Mouse (Mus musculus): ENCODE measurements around the gene Mcrip1. TPM values are rescaled to one million over a fixed set of nuclear protein-coding genes. Genes with fewer than 3 reads are reported as not detected.
"Not testable (repeated sequence)": the region's sequence is repeated elsewhere in the genome, so short reads cannot be mapped to it uniquely, and the experiment has no call there.

Gene Mcrip1
- polyA plus RNA-seq, 1 experiment from 2014 or later = 129 TPM

DNA sequence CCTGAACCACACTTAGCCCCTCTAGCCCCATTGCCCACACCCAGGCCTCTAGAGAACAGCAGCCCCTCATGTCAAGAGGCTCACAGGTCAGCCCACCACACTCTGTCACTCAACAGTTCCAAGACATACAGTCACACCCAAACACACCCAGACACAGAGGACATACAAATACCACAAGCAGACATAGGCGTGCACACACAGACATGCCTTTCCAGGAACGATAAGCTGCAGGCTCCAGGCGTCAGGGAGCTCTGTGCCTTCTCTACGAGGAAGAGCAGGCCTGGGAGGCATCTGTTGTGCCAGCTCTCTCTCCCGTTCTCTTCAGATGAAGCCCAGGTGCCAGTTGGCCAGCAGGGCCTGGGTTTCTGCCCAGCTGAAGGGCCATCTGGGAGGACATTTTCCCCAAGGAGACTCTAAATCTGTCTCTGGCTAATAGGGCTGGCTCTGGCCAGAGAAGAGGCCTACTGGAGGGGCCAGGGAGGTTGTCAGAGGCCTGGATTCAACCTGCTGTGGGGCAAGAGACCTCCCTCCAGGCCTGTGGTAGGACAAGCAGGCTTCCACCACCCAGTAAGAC lies 28.5 kb downstream of the Mcrip1 start:
- peak overlapping the region; percentile 44 for H3K9ac ChIP-seq (ENCODE audit: low read depth, low read length)
- H3K27ac ChIP-seq (ENCODE audit: low read length) = peak overlapping the region; percentile 35; the same call in 1 of the 2 replicates

DNA sequence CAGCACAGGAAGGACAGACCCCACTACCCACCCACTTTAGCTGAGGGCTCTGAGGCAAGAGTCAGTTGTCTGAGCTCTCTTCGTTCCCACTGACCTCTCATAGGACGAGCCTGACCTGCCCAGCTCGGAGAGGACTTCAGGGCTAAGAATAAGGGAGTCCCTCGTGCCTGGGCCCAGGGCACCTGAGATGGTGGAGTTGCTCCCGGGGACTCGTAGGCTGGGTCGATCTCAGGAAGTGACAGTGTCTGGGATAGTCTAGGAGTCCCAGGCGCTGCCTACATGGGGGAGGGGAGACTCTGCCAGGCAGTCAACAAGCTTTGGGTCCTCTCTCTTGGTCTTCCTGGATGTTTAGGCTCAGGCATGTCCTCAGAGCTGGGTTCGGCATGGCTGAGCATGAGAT lies 29.0 kb downstream of the Mcrip1 start:
- Histone ChIP-seq H3K9ac (ENCODE audit: low read depth, low read length) (0 out of 2 replicates have a peak overlapping the region, but pooled peaks have one; percentile 30), H3K27ac (ENCODE audit: low read length) (no peak overlapping the region), H3K4me3 (ENCODE audit: low read length) (no peak overlapping the region), H3K4me2 (ENCODE audit: low read depth, low read length) (no peak overlapping the region), H3K4me1 (ENCODE audit: control insufficient read depth, insufficient read depth, low read length) (peaks cover 11% of the 10 kb centered on the region), H3K36me3 (ENCODE audit: control insufficient read depth, insufficient read depth, low read length) (no peaks in the 10 kb centered on the region), H3K27me3 (replicated peaks; ENCODE audit: control insufficient read depth, insufficient read depth, low read length) (no peaks in the 10 kb centered on the region), H3K9me3 (ENCODE audit: control insufficient read depth, low read length) (no peaks in the 10 kb centered on the region)
- WGBS = 74% methylated on average over 9 of the region's 9 CpGs
- no peak for ATAC-seq

More for the DNA sequence above, 28.5 kb downstream of the Mcrip1 start:
- no peaks in the 10 kb centered on the region for H3K27me3 ChIP-seq (replicated peaks; ENCODE audit: control insufficient read depth, insufficient read depth, low read length)
- no peak overlapping the region for H3K4me3 ChIP-seq (ENCODE audit: low read length)
- H3K4me2 ChIP-seq (ENCODE audit: low read depth, low read length) = no peak overlapping the region
- H3K36me3 ChIP-seq (ENCODE audit: control insufficient read depth, insufficient read depth, low read length) = no peaks in the 10 kb centered on the region
- WGBS = 57% methylated on average over 5 of the region's 5 CpGs
- ATAC-seq = 0 out of 2 replicates have a peak, but pooled peaks have one; percentile 12
- peaks cover 7% of the 10 kb centered on the region for H3K4me1 ChIP-seq (ENCODE audit: control insufficient read depth, insufficient read depth, low read length)
- no peaks in the 10 kb centered on the region for H3K9me3 ChIP-seq (ENCODE audit: control insufficient read depth, low read length)

DNA sequence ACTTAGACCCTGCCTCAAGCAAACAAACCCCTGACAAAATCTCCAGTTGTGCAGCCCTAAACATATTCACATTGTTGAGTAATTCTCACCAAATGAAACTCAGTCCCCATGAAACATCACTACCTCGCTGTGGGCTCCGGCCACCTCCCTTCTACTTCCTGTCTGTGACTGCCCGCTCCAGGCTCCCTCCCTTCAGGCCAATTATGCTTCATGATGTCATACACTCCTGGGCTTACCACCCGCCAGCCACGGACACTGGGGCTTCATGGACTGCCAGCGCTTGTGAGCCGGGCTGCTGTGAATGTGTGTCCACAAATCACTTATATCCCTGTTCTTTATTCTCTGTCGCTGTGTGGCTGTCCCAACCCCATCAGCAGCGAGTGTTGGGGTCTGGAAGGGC lies 29.8 kb downstream of the Mcrip1 start:
- 38% methylated on average over 9 of the region's 9 CpGs for WGBS
- H3K4me3 ChIP-seq (ENCODE audit: low read length) = no peak overlapping the region
- H3K27ac ChIP-seq (ENCODE audit: low read length) = no peak overlapping the region
- ATAC-seq = no peak
- H3K9ac ChIP-seq (ENCODE audit: low read depth, low read length) = peak overlapping the region; percentile 30; the same call in 1 of the 2 replicates
- no peak overlapping the region for H3K4me2 ChIP-seq (ENCODE audit: low read depth, low read length)
- no peaks in the 10 kb centered on the region for H3K27me3 ChIP-seq (replicated peaks; ENCODE audit: control insufficient read depth, insufficient read depth, low read length)
- no peaks in the 10 kb centered on the region for H3K9me3 ChIP-seq (ENCODE audit: control insufficient read depth, low read length)
- H3K36me3 ChIP-seq (ENCODE audit: control insufficient read depth, insufficient read depth, low read length) = no peaks in the 10 kb centered on the region
- H3K4me1 ChIP-seq (ENCODE audit: control insufficient read depth, insufficient read depth, low read length) = peaks cover 11% of the 10 kb centered on the region

DNA sequence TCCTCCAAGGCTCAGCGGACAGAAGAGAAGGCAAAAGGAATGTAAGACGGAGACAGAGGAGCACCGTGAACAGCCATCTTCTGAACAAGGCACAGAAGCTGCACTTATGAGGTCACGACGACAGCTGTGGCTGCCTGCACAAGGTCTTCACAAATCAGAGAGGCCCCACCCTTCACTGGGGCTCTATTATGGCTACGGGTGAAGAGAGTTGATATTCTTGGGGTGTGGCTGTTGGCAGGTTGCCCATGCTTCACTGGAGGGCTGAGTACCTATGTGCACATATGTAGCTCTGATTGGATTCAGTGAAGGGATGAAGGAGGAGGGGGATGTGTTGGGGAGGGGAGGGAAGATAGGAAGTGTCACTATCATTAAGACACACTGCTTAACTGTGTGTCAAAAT lies 31.0 kb downstream of the Mcrip1 start:
- Histone ChIP-seq H3K27ac (ENCODE audit: low read length) (peak overlapping the region; percentile 93), H3K9me3 (ENCODE audit: control insufficient read depth, low read length) (no peaks in the 10 kb centered on the region), H3K4me2 (ENCODE audit: low read depth, low read length) (peak overlapping the region; percentile 31), H3K36me3 (ENCODE audit: control insufficient read depth, insufficient read depth, low read length) (no peaks in the 10 kb centered on the region), H3K27me3 (replicated peaks; ENCODE audit: control insufficient read depth, insufficient read depth, low read length) (no peaks in the 10 kb centered on the region), H3K9ac (ENCODE audit: low read depth, low read length) (peak overlapping the region; percentile 57; the same call in 1 of the 2 replicates), H3K4me3 (ENCODE audit: low read length) (peak overlapping the region; percentile 21; the same call in 1 of the 2 replicates), H3K4me1 (ENCODE audit: control insufficient read depth, insufficient read depth, low read length) (peaks cover 11% of the 10 kb centered on the region)
- 44% methylated on average over 6 of the region's 6 CpGs for WGBS
- peak; percentile 89 for ATAC-seq

DNA sequence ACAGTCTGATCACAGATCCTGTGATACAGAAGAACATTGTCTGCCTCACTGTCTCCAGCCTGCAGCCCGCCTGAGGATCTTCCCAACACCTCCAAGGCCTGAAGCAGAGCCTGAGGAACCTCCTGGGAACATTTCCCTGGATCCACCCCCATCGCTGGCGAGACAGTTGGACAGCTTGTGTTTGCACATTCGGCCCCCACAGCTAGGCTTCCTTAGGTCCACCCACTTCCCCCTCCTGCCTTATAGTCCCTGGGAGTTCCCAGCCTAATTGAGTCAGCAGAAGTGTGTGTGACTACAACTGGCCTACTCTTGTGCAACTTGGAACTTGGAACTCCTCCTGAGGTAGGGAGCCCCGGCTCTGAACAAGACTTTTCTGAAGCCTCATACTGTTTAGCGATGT lies 31.5 kb downstream of the Mcrip1 start:
- Histone ChIP-seq H3K27me3 (replicated peaks; ENCODE audit: control insufficient read depth, insufficient read depth, low read length) (no peaks in the 10 kb centered on the region), H3K9ac (ENCODE audit: low read depth, low read length) (peak overlapping the region; percentile 57), H3K36me3 (ENCODE audit: control insufficient read depth, insufficient read depth, low read length) (no peaks in the 10 kb centered on the region), H3K4me2 (ENCODE audit: low read depth, low read length) (peak overlapping the region; percentile 31), H3K4me3 (ENCODE audit: low read length) (no peak overlapping the region), H3K4me1 (ENCODE audit: control insufficient read depth, insufficient read depth, low read length) (peaks cover 11% of the 10 kb centered on the region), H3K27ac (ENCODE audit: low read length) (peak overlapping the region; percentile 93), H3K9me3 (ENCODE audit: control insufficient read depth, low read length) (no peaks in the 10 kb centered on the region)
- WGBS = 46% methylated on average over 6 of the region's 6 CpGs
- peak; percentile 89 for ATAC-seq

DNA sequence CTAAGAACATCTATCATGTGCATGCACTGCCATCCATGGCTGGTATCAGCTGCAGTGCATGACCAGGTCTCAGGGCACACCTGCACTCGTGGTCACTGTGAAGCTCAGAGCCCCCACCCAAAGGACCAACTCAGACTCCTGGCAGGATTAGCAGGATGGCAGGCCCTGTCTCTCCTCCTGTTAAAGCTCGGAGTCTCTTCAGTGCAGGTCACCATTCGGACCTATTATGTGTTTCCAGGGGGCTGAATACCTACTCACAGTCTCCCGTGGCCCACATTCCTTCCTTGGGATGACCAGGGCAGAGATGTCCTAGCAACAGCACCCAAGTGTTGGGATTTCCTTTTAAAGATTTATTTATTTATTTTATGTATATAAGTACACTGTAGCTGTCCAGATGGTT lies 32.4 kb downstream of the Mcrip1 start:
- no peak overlapping the region for H3K4me2 ChIP-seq (ENCODE audit: low read depth, low read length)
- 82% methylated on average over 4 of the region's 4 CpGs for WGBS
- no peak overlapping the region for H3K9ac ChIP-seq (ENCODE audit: low read depth, low read length)
- no peaks in the 10 kb centered on the region for H3K9me3 ChIP-seq (ENCODE audit: control insufficient read depth, low read length)
- H3K36me3 ChIP-seq (ENCODE audit: control insufficient read depth, insufficient read depth, low read length) = no peaks in the 10 kb centered on the region
- no peak overlapping the region for H3K27ac ChIP-seq (ENCODE audit: low read length)
- H3K4me3 ChIP-seq (ENCODE audit: low read length) = no peak overlapping the region
- H3K4me1 ChIP-seq (ENCODE audit: control insufficient read depth, insufficient read depth, low read length) = peaks cover 11% of the 10 kb centered on the region
- no peaks in the 10 kb centered on the region for H3K27me3 ChIP-seq (replicated peaks; ENCODE audit: control insufficient read depth, insufficient read depth, low read length)
- no peak for ATAC-seq

DNA sequence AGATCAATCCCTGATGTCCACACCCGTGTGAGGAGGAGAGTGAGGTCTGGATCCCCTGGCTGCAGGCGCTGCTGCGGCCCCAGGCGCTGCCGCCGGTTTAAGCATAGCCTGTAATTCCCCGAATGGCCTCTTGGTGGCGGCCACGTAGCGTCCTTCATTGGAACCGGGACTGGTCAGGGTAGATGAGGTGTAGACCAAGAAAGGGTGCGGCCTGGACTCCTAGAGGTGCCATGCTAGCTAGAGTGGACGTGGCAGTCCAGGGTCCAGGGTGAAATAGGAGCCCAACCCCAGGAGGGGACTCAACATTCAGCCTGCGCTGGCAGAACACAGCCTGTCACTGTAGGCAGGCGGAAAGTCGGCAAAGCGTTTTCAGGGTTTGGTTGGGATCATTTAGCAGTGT lies 33.9 kb downstream of the Mcrip1 start:
- Histone ChIP-seq H3K4me1 (ENCODE audit: control insufficient read depth, insufficient read depth, low read length) (peaks cover 12% of the 10 kb centered on the region), H3K9ac (ENCODE audit: low read depth, low read length) (peak overlapping the region; percentile 48), H3K4me3 (ENCODE audit: low read length) (no peak overlapping the region), H3K36me3 (ENCODE audit: control insufficient read depth, insufficient read depth, low read length) (no peaks in the 10 kb centered on the region), H3K27me3 (replicated peaks; ENCODE audit: control insufficient read depth, insufficient read depth, low read length) (no peaks in the 10 kb centered on the region), H3K9me3 (ENCODE audit: control insufficient read depth, low read length) (no peaks in the 10 kb centered on the region), H3K4me2 (ENCODE audit: low read depth, low read length) (no peak overlapping the region), H3K27ac (ENCODE audit: low read length) (peak overlapping the region; percentile 43)
- WGBS = 15% methylated on average over 17 of the region's 17 CpGs
- ATAC-seq = peak; percentile 78

DNA sequence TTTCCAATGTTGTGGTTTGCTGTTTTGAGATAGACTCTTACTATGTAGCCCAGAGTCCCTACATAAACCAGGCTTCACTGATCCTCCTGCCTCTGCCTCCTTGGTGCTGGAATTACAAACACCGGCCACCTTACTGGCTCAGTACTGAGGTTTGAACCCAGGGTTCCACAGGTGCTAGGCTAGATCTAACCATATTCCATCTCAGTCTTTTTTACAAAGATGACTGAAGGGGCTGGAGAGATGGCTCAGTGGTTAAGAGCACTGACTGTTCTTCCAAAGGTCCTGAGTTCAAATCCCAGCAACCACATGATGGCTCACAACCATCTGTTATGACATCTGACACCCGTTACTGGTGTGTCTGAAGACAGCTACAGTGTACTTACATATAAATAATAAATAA lies 35.3 kb downstream of the Mcrip1 start:
- H3K4me3 ChIP-seq (ENCODE audit: low read length); H3K36me3 ChIP-seq (ENCODE audit: control insufficient read depth, insufficient read depth, low read length); ATAC-seq; H3K27ac ChIP-seq (ENCODE audit: low read length); H3K4me2 ChIP-seq (ENCODE audit: low read depth, low read length); H3K27me3 ChIP-seq (replicated peaks; ENCODE audit: control insufficient read depth, insufficient read depth, low read length); H3K9ac ChIP-seq (ENCODE audit: low read depth, low read length); H3K9me3 ChIP-seq (ENCODE audit: control insufficient read depth, low read length): not testable (repeated sequence)
- 89% methylated on average over 2 of the region's 2 CpGs for WGBS
- H3K4me1 ChIP-seq (ENCODE audit: control insufficient read depth, insufficient read depth, low read length) = peaks cover 22% of the 10 kb centered on the region

DNA sequence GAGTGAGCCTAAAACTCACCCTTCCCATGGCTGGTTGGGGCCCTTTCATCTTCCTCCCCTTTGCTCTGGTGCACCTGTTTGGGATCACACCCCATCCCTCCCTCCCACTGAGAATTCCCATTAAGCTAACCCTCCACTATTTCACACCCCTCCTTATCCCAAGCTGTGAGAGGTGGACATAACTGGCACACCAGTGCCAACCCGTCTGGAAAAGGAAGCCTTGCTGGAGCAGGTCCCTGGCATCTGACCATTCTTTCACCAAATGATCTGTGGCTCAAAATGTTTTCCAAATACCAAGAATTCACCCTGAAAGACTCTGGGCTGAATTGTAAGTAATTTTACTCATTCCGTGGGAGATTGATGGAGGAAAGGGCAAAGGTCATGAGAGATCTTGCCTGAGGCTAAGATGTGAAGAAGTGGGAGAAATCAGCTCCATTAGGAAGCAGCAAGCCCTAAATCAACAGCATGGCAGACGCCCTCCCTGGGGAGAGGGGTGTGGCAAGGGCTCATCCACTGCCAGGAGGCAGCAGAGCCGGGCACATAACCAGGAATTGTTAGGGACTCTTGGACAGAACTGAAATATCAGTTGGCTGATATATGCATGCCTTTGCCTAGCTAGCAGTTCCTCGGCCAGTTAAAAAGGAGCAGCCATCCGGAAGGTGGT lies 36.6 kb downstream of the Mcrip1 start:
- Histone ChIP-seq H3K27me3 (replicated peaks; ENCODE audit: control insufficient read depth, insufficient read depth, low read length) (no peaks in the 10 kb centered on the region), H3K9me3 (ENCODE audit: control insufficient read depth, low read length) (no peaks in the 10 kb centered on the region), H3K4me3 (ENCODE audit: low read length) (no peak overlapping the region), H3K36me3 (ENCODE audit: control insufficient read depth, insufficient read depth, low read length) (no peaks in the 10 kb centered on the region), H3K4me1 (ENCODE audit: control insufficient read depth, insufficient read depth, low read length) (peaks cover 22% of the 10 kb centered on the region), H3K9ac (ENCODE audit: low read depth, low read length) (no peak overlapping the region), H3K27ac (ENCODE audit: low read length) (no peak overlapping the region), H3K4me2 (ENCODE audit: low read depth, low read length) (no peak overlapping the region)
- 36% methylated on average over 6 of the region's 6 CpGs for WGBS
- ATAC-seq = no peak
